Mouse (Mus musculus) mouse embryonic stem cell (cell line): Measurements from ENCODE around the gene Shpk.

Experiments used
- in situ Hi-C, 2 experiments: fragments of 300-500 bp; cut with MboI; formaldehyde crosslinking; loops; 1 replicate in 1 of 2; 3 replicates in 1 of 2; pipeline ENCODE4 v1.14.3; 2019 to 2020; ENCODE audit warnings: low sequenced_read_pairs in 2 of 2, low pct_unique_long_range_greater_than_20kb in 1 of 2, mixed read lengths in 1 of 2; ENCODE audit not compliant: unreplicated experiment in 1 of 2

Shpk gene

GRCm38 (mm10) chr11:73199230-73199712 lies at the start of gene Shpk:
Gene Shpk, plus strand, starts transcription at chr11:73199460.
- in situ Hi-C loops, result no loop called here

- in situ Hi-C loops, result no loop called here
These were observed 44.2 kb upstream of the Shpk start for GRCm38 (mm10) chr11:73155071-73155470.

- in situ Hi-C loops, result no loop called here
These were observed 39.1 kb upstream of the Shpk start, which contains the start of gene P2rx5 for GRCm38 (mm10) chr11:73159957-73160810. Gene P2rx5, plus strand, starts transcription at chr11:73160421.

- in situ Hi-C loops, result no loop called here
These were observed 38.5 kb upstream of the Shpk start for GRCm38 (mm10) chr11:73160811-73161200.

- in situ Hi-C loops, result no loop called here
These were observed 37.6 kb upstream of the Shpk start for GRCm38 (mm10) chr11:73161616-73162015.

- in situ Hi-C loops, result no loop called here
These were observed 37.0 kb upstream of the Shpk start for GRCm38 (mm10) chr11:73162284-73162683.

- in situ Hi-C loops, result no loop called here
These were observed 31.2 kb upstream of the Shpk start for GRCm38 (mm10) chr11:73168071-73168470.

- in situ Hi-C loops, result no loop called here
These were observed 30.7 kb upstream of the Shpk start for GRCm38 (mm10) chr11:73168576-73168975.

- in situ Hi-C loops, result no loop called here
These were observed 30.0 kb upstream of the Shpk start for GRCm38 (mm10) chr11:73169231-73169630.

GRCm38 (mm10) chr11:73172186-73172585 lies 27.1 kb upstream of the Shpk start:
- in situ Hi-C loops, result no loop called here

GRCm38 (mm10) chr11:73175612-73176011 lies 23.6 kb upstream of the Shpk start:
- in situ Hi-C loops, result no loop called here

- in situ Hi-C loops, result no loop called here
These were observed 23.1 kb upstream of the Shpk start for GRCm38 (mm10) chr11:73176186-73176585.

GRCm38 (mm10) chr11:73176608-73177508 lies 22.4 kb upstream of the Shpk start, which contains the start of the genes Emc6 and Tax1bp3:
Gene Emc6, minus strand, starts transcription at chr11:73177037.
Gene Tax1bp3, plus strand, starts transcription at chr11:73177083.
- in situ Hi-C loops, result no loop called here

- in situ Hi-C loops, result no loop called here
These were observed 21.8 kb upstream of the Shpk start for GRCm38 (mm10) chr11:73177509-73177875.

- in situ Hi-C loops, result no loop called here
These were observed 21.4 kb upstream of the Shpk start for GRCm38 (mm10) chr11:73177895-73178294.

GRCm38 (mm10) chr11:73185872-73186615 lies 13.2 kb upstream of the Shpk start:
- in situ Hi-C loops, result no loop called here

GRCm38 (mm10) chr11:73187231-73187630 lies 12.0 kb upstream of the Shpk start:
- in situ Hi-C loops, result no loop called here

GRCm38 (mm10) chr11:73193047-73193446 lies 6.2 kb upstream of the Shpk start:
- in situ Hi-C loops, result no loop called here
